Mouse (Mus musculus): ENCODE measurements around the gene Hnrnpf.

- TF ChIP-seq POLR2A (IDR thresholded peaks at IDR 0.05; ENCODE audit: low read depth, low read length) (no peak), CTCF (conservative IDR thresholded peaks at IDR 0.05; ENCODE audit: insufficient read depth, insufficient read length, low read depth, low read length) (no peak)
Observed at GRCm38 (mm10) chr6:117902556-117902955, 2.4 kb downstream of the Hnrnpf start.

Measured in kidney, adult 2 months (tissue).